Mouse (Mus musculus): ENCODE measurements around the gene Akap7. TPM values are rescaled to one million over a fixed set of nuclear protein-coding genes. Genes with fewer than 3 reads are reported as not detected.

Gene Akap7
- 10 to 100 TPM; 68.4 to 70.1 TPM for total RNA-seq (2021)
- long read RNA-seq, experiment 1, transcript Akap7-203 (2 exons, 2,321 nt), result major isoform, 28 of 40 reads
- long read RNA-seq, experiment 1, partial matches to known transcripts, result 6 of 40 reads
- long read RNA-seq, experiment 1, other reads (novel, unspliced or antisense), result 6 of 40 reads
- long read RNA-seq, experiment 2, transcript Akap7-203 (2 exons, 2,321 nt), result major isoform, 17 of 23 reads
- long read RNA-seq, experiment 2, partial matches to known transcripts, result 0 of 23 reads
- long read RNA-seq, experiment 2, other reads (novel, unspliced or antisense), result 6 of 23 reads

DNA sequence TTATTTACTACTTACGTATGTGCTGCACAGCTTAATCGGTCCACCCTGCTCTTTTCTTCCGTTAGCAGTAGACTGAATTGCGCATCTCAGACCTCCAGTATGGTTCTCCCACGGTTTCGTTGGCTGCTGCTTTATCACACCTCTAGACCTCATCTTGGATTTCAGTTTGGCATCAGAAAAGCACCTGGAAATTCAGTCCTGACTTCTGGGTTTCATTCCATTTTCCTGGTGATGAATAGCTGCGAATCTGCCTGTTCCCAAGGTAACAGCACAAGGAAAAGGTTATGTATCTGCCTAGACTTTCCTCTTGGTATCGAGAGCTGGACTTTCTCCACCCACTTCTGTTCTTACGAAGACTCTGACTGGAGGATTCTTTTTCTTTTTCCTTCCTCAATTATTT lies at the start of gene Akap7:
TSS of gene Akap7 (minus strand) at position 101 of the 400 bp plus-strand sequence.
- no peak for DNase-seq (ENCODE audit: low spot score in 2 of 2)

- DNase-seq (ENCODE audit: low spot score in 2 of 2), result no peak
Observed at GRCm38 (mm10) chr10:25354390-25354789, 46.7 kb upstream of the Akap7 start.

DNA sequence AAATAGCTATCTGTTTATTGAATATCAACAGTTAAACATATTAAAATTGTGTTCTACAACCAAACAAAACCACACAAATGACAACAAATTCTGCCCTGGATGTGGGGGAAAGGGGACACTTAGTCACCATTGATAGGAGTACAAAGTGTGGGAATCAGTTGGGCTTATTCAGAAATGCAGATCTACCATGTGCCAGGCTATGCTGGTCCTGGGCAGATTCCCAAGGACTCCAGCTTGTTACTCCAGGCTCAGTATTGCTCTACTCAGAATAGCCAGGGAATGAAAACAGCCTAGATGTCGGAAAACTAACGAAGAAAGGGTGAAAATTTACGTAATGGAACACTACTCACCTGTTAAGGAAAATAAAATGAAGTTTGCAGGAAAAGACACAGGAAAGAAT lies 46.3 kb upstream of the Akap7 start:
- DNase-seq (ENCODE audit: low spot score in 2 of 2), result no peak

DNA sequence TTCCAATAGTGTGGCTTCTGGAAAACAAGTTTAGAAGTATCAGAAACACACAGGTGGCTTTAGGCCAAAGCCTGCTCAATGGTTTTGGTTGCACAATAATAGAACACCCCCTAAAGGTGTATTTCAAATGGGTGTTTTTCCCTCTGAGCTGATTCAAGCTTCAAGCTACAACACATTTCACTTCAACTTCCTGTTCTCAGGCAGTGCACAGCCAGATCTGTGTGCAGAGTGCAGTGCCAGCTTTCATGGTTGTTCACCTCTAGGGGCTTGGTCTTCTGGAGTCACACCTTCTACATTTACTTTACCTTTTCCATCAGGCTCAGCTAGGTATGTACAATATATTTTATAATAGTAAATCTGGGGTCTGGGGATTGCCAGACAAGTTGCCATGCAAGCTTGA lies 35.1 kb upstream of the Akap7 start:
- DNase-seq (ENCODE audit: low spot score in 2 of 2), result no peak

DNA sequence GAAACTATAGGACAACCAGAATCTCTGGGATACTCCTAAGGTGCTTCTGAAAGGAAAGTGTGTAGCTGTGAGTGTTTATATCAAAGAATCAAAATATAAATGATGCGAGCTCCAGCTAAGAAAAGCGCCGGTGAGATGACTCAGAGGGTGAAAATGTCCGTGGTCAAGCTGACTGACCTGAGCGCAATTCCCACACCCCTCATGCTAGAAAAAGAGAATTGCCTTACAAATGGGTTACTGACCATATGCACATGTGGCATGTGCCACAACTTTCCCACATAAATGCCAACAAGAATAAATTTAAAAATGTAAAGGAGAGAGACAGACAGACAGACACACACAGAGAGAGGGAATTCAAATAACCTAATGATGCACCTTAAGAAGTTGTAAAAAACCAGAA lies 33.0 kb upstream of the Akap7 start:
- DNase-seq (ENCODE audit: low spot score in 2 of 2), result no peak

GRCm38 (mm10) chr10:25333390-25334079 lies 25.9 kb upstream of the Akap7 start:
- DNase-seq (ENCODE audit: low spot score in 2 of 2), result no peak

DNA sequence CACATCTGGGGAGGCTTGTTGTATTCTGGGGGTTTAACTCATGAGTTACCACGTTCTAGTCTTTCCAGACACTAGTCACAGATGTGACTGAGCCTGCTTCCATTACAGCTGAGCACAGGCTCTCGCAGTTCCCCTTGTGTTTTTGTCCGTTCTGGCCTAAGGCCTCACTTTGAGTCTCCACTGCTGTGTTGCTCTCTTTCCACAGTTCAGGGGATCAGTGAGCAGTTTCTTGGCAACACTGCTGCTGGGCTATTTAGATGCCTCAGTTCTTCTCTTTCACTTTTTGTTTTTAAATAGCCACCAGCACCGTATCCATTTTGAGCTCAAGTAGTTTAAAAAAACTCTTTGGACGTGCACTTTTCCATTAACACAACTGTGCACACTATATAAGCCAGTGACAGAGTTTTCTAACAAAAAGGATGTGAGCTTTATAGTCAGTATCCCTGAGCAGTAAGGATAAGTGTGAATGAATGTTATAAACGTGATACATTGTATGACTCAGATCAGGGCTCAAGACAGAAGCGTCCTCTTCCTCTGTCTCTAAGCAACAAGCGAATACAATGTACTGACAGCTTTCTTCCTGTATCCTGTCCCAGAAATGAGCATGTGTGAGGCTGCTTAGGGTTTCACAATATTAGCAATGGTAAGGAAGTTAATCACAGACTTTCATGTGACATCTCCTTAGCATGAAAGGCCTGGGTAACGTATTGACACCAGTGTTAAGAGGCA lies 23.8 kb upstream of the Akap7 start:
- DNase-seq (ENCODE audit: low spot score in 2 of 2), result no peak

DNA sequence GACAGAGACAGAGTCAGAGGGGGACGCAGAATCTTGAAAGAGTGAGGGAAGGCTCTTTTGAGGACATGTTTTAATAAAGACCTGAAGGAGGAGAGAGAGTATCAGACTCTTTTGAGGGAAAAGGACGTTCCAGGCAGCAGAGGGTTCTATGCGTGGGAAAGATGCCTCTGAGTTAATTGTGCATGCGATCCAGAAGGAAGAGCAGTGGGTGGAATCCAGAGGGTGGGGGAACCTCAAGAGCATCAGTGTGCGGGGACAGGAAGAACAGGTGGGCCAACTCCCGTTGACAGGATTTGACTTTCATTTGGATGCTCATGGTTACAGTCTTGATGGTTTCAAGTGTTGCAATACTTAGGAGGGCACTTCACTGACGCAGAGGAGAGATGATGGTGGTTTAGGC lies 22.4 kb upstream of the Akap7 start:
- peak in 1 of 2 experiments; percentile 30 for DNase-seq (ENCODE audit: low spot score in 2 of 2)

DNA sequence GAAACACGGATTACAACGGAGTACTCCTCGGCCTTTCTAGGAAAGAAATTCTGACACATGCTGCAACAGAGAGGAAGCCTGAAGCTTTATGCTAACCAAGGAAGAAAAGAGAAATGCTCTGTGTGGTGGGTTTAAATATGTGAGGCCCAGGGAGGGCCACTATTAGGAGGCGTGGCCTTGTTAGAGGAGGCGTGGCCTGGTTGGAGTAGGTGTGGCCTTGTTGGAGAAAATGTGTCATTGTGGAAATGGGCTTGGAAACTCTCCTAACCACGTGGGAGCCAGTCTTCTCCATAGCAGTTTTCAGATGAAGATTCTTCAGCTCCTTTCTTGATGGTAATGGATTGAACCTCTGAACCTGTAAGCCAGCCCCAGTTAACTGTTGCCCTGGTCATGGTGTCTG lies 19.8 kb upstream of the Akap7 start:
- no peak for DNase-seq (ENCODE audit: low spot score in 2 of 2)

DNA sequence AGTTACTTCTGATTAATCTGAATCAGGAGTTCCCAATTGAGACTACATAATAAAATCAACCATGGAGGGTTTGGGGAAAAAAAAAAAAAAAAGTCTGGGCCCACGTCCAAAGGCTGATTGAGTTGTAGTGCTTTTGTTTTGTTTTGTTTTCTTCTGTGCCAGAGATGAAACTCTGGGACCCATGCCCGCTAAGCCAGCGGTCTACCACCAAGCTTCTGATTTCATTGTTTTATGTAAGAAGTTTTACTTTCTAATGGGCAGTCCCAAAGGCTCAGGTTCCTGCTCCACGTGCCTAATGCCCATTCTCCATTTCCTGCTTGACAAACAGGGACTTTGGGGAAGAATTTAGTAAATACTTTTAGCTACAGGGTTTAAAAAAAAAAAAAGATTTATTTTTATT lies 18.0 kb upstream of the Akap7 start:
- DNase-seq (ENCODE audit: low spot score in 2 of 2), result no peak

DNA sequence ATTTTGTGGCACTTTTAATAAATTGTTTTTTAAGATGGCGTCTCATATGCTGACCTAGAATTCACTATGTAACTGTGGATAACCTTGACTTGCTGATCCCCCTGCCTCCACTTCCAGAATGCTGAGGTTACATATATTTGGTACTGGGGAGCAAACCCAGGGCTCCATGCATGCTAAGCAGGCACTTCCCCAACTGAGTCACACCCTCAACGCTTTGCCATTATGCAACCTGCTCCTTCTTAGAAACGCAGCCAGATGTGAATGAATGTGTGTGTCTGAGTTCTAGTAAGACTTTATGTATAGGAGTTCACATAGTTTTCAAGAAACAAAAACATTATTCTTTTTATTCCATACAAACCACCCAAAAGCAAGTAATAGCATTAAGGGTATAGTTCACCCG lies 13.5 kb upstream of the Akap7 start:
- DNase-seq (ENCODE audit: low spot score in 2 of 2), result no peak

DNA sequence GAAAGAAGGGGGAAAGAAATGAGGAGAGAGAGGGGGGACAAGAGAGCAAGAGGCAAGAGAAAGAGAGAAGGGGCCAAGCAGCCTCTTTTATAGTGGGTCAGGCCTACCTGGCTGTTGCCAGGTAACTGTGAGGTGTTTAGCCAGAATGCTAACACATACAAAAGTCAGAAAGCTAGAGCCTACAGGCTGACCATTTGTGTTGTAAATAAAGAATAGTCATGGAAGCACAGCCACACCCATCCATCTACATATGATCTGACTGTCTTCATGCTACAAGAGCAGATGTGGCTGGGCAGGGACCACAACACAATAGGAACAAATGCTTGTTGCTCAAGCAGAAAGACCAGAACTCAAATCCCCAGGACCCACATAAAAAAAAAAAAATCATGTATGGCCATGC lies 11.9 kb upstream of the Akap7 start:
- no peak for DNase-seq (ENCODE audit: low spot score in 2 of 2)

DNA sequence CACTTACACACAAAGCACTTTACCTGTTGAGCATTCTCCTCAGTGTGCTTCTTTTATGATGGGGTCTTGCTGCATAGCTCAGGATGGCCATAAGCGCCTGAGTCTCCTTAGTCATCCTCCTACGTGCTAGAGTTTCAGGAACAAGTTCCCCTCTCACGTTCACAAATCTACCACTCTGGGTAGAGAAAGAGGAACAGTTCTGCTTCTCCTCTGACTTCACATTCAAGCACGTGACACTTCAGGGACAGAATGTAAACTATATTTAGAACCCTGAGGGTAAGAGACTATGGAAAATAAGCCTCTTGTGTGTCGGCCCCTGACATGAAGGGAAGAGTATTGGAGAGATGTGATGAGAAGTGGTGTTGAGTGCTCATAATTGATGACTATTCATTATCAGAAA lies 10.7 kb upstream of the Akap7 start:
- no peak for DNase-seq (ENCODE audit: low spot score in 2 of 2)

DNA sequence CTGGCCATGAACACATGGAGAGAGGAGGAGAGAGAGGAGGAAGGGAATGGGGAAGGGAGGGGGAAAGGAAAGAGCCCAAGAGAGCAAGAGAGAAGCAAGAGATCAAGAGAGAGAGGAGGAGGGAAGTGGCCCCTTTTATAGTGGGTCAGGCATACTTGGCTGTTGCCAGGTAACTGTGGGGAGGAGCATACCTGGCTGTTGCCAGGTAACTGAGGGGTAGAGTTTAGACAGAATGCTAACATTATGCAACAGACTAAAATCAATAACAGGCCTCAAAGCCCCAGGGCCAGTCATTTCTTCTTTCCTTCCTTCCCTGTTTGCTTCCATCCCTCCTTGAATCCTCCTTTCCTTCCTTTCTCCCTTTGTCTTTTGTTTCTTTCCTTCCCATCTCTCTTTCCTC lies 10.0 kb upstream of the Akap7 start:
- DNase-seq (ENCODE audit: low spot score in 2 of 2), result no peak

DNA sequence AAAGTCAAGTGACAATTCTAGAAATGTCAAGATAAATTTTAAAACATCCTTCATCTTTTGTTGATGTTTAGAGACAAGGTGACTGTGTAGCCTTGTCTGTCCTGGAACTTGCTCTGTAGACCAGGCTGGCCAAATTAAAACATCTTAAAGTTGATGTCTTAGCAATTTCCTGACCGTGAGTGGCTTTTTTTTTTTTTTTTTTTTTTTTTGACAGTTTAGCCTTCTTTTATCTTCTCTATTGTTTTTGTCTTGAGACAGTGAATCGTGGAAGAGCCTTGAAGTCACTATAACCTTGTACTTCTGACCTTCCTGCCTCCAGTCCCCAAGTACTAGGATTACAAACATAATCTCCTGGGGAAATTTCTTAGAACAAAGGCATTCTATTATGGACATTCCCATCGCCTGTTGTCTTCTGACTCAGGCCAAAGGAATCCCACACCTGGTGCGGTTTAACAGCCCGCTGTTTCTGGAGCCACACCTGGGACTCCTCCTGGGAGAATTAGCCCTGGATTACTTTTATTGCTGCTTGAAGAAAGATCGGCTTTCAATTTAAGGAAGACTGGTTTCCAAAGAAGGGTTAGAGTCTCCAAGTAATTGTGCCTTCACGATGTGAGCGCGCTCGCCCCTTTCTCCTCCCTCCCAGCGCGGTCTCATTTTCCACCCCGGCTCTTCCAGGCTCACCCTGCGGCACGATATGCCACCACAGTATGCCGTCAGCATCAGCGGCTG lies 6.3 kb upstream of the Akap7 start:
- DNase-seq (ENCODE audit: low spot score in 2 of 2), result no peak

GRCm38 (mm10) chr10:25311554-25312212 lies 4.0 kb upstream of the Akap7 start:
- no peak for DNase-seq (ENCODE audit: low spot score in 2 of 2)

DNA sequence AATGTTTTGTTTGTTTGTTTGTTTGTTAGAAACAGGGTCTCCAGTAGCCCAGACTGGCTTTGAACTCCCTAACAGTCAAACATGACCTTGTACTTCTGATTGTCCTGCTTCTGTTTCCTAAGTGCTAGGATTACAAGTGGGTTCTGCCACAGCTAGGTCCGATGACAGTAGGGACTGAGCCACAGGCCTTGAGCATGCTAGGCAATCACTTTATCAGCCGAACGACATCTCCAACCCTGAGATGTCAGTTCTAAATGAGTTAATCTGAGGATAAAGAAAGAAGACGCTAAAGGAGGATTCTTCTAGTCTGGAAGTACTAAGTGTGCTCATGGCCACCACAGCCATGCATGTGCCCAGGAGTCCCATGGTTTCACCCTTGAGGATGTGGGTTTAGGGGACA lies 3.1 kb upstream of the Akap7 start:
- no peak for DNase-seq (ENCODE audit: low spot score in 2 of 2)

GRCm38 (mm10) chr10:25309996-25310395 lies 2.3 kb upstream of the Akap7 start:
- DNase-seq (ENCODE audit: low spot score in 2 of 2), result no peak

- DNase-seq (ENCODE audit: low spot score in 2 of 2), result no peak
Observed at GRCm38 (mm10) chr10:25305146-25305545, 2.5 kb downstream of the Akap7 start.

DNA sequence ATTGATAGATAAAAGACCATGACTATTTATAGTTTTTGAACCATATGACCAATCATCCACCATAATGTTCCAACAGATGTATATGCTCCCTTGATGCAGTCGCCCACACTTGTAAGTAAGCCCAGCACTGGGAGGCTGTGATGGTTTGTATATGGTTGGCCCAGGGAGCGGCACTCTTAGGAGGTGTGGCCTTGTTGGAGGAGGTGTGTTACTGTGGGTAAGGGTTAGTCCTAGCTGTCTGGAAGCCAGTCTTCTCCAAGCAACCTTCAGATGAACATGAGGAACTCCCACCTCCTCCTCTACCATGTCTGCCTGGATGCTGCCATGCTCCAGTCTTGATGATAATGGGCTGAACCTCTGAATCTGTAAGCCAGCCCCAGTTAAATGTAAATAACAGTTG lies 3.1 kb downstream of the Akap7 start:
- no peak for DNase-seq (ENCODE audit: low spot score in 2 of 2)

DNA sequence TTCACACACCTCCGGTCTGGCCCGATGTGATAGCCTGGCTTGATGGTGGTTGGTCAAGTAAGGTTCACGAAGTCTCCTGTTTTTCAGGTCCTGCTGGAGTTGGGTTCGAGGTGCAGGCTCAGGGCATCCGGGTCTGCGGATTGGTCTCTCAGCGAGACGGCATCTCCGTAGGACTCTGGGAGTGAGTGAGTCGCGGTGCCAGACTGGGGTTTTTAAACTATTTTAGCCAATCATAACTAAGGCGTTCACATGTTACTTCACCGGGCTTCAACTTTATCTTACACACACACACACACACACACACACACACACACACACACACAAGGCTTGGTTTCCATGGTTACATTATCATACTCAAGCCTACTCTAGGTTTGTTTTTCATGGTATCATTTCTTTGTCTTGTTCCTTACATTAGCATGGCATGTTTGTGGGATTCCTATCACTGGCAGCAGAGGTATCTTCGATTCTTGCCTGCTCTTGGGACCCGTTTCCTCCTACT lies 8.6 kb downstream of the Akap7 start:
- DNase-seq (ENCODE audit: low spot score in 2 of 2), result no peak

All from left cerebral cortex, adult 18-20 months (tissue).